Mouse (Mus musculus) mouse trophoblast stem cell (cell line): ENCODE measurements around the gene Rab21.

ENCODE experiments used
- in situ Hi-C, 2 experiments: fragments of 300-500 bp; cut with MseI, MboI; formaldehyde crosslinking; loops; 2 replicates in 1 of 2; 3 replicates in 1 of 2; pipeline ENCODE4 v1.15.1; 2025

The Rab21 gene

GRCm38 (mm10) chr10:115315473-115316171 is at the start of gene Rab21:
Gene Rab21 (minus strand): TSS chr10:115315594.
- in situ Hi-C loops = no loop called here

- in situ Hi-C loops = no loop called here
Measured at GRCm38 (mm10) chr10:115363151-115363550, 47.8 kb upstream of the Rab21 start.

GRCm38 (mm10) chr10:115362623-115362964 is 47.2 kb upstream of the Rab21 start:
- in situ Hi-C loops = no loop called here

- in situ Hi-C loops = no loop called here
Measured at GRCm38 (mm10) chr10:115361840-115362622, 46.6 kb upstream of the Rab21 start, which contains the start of gene Tmem19. Gene Tmem19 (minus strand): TSS chr10:115362501.

GRCm38 (mm10) chr10:115359066-115359465 is 43.7 kb upstream of the Rab21 start:
- in situ Hi-C loops = no loop called here

- in situ Hi-C loops = no loop called here
Measured at GRCm38 (mm10) chr10:115358216-115358919, 43.0 kb upstream of the Rab21 start.

GRCm38 (mm10) chr10:115356106-115356505 is 40.7 kb upstream of the Rab21 start:
- in situ Hi-C loops = no loop called here

GRCm38 (mm10) chr10:115355016-115355415 is 39.6 kb upstream of the Rab21 start:
- in situ Hi-C loops = no loop called here

- in situ Hi-C loops = no loop called here
Measured at GRCm38 (mm10) chr10:115354553-115354952, 39.2 kb upstream of the Rab21 start.

GRCm38 (mm10) chr10:115350810-115351397 is 35.5 kb upstream of the Rab21 start:
- in situ Hi-C loops = no loop called here

- in situ Hi-C loops = no loop called here
Measured at GRCm38 (mm10) chr10:115349509-115349908, 34.1 kb upstream of the Rab21 start.

GRCm38 (mm10) chr10:115349029-115349428 is 33.6 kb upstream of the Rab21 start:
- in situ Hi-C loops = no loop called here

- in situ Hi-C loops = no loop called here
Measured at GRCm38 (mm10) chr10:115348131-115348530, 32.7 kb upstream of the Rab21 start.

GRCm38 (mm10) chr10:115346444-115346843 is 31.1 kb upstream of the Rab21 start:
- in situ Hi-C loops = no loop called here

- in situ Hi-C loops = no loop called here
Measured at GRCm38 (mm10) chr10:115342771-115343425, 27.5 kb upstream of the Rab21 start.

GRCm38 (mm10) chr10:115339820-115340328 is 24.5 kb upstream of the Rab21 start:
- in situ Hi-C loops = no loop called here

- in situ Hi-C loops = no loop called here
Measured at GRCm38 (mm10) chr10:115336901-115337300, 21.5 kb upstream of the Rab21 start.

- in situ Hi-C loops = no loop called here
Measured at GRCm38 (mm10) chr10:115333528-115333927, 18.1 kb upstream of the Rab21 start.

- in situ Hi-C loops = no loop called here
Measured at GRCm38 (mm10) chr10:115332997-115333396, 17.6 kb upstream of the Rab21 start.

GRCm38 (mm10) chr10:115332420-115332952 is 17.1 kb upstream of the Rab21 start:
- in situ Hi-C loops = no loop called here

GRCm38 (mm10) chr10:115329010-115329530 is 13.7 kb upstream of the Rab21 start:
- in situ Hi-C loops = no loop called here
